Mouse (Mus musculus): ENCODE data around the gene Lrcol1. TPM values are rescaled to one million over a fixed set of nuclear protein-coding genes. Genes with fewer than 3 reads are reported as not detected.

The Lrcol1 gene
- polyA plus RNA-seq, 1 experiment from 2014 or later, result not detected

GRCm38 (mm10) chr5:110402557-110402956 lies 58.0 kb downstream of the Lrcol1 start:
- Histone ChIP-seq H3K4me1 (replicated peaks; ENCODE audit: control insufficient read depth, insufficient read depth, low read length) (peaks cover 14% of the 10 kb centered on the region), H3K27ac (no peak overlapping the region), H3K36me3 (replicated peaks; ENCODE audit: control insufficient read depth, insufficient read depth) (no peaks in the 10 kb centered on the region), H3K27me3 (ENCODE audit: control insufficient read depth, insufficient read depth, low read length) (no peaks in the 10 kb centered on the region), H3K9me3 (ENCODE audit: control insufficient read depth, low read length) (no peaks in the 10 kb centered on the region), H3K4me3 (replicated peaks; ENCODE audit: low read length) (no peak overlapping the region), H3K4me2 (replicated peaks) (no peak overlapping the region), H3K9ac (no peak overlapping the region)
- DNase-seq (ENCODE audit: low spot score) (no peak), ATAC-seq (ENCODE audit: low FRiP score) (no peak)
- WGBS, result 97% methylated on average over 2 of the region's 2 CpGs

- no peaks in the 10 kb centered on the region for H3K27me3 ChIP-seq (ENCODE audit: control insufficient read depth, insufficient read depth, low read length)
- no peaks in the 10 kb centered on the region for H3K9me3 ChIP-seq (ENCODE audit: control insufficient read depth, low read length)
- DNase-seq (ENCODE audit: low spot score), result no peak
- no peak overlapping the region for H3K9ac ChIP-seq
- 51% methylated on average over 3 of the region's 3 CpGs for WGBS
- no peak for ATAC-seq (ENCODE audit: low FRiP score)
- no peak overlapping the region for H3K4me3 ChIP-seq (replicated peaks; ENCODE audit: low read length)
- peaks cover 14% of the 10 kb centered on the region for H3K4me1 ChIP-seq (replicated peaks; ENCODE audit: control insufficient read depth, insufficient read depth, low read length)
- no peak overlapping the region for H3K27ac ChIP-seq
- no peaks in the 10 kb centered on the region for H3K36me3 ChIP-seq (replicated peaks; ENCODE audit: control insufficient read depth, insufficient read depth)
- no peak overlapping the region for H3K4me2 ChIP-seq (replicated peaks)
These were observed 59.4 kb downstream of the Lrcol1 start for GRCm38 (mm10) chr5:110403931-110404330.

Other genes with a start within 250 kb of the Lrcol1 start
- gene Plcxd1, start 244.8 kb upstream of the Lrcol1 start, polyA plus RNA-seq (2014; fragmentation: Nextera tagmentation; extraction: Ambion mirVana), result 1.7 and 3.2 TPM in 2 replicates
- 53.1 and 55.9 TPM in 2 replicates for gene Gtpbp6, start 236.5 kb upstream of the Lrcol1 start, polyA plus RNA-seq (2014; fragmentation: Nextera tagmentation; extraction: Ambion mirVana)
- 11.6 and 14.6 TPM in 2 replicates for gene Zfp605, start 234.6 kb upstream of the Lrcol1 start, polyA plus RNA-seq (2014; fragmentation: Nextera tagmentation; extraction: Ambion mirVana)
- gene Chfr, start 208.9 kb upstream of the Lrcol1 start, polyA plus RNA-seq (2014; fragmentation: Nextera tagmentation; extraction: Ambion mirVana), result 86.9 and 88.2 TPM in 2 replicates
- 28.2 and 30.6 TPM in 2 replicates for gene Golga3, start 168.0 kb upstream of the Lrcol1 start, polyA plus RNA-seq (2014; fragmentation: Nextera tagmentation; extraction: Ambion mirVana)
- gene Ankle2, start 113.7 kb upstream of the Lrcol1 start, polyA plus RNA-seq (2014; fragmentation: Nextera tagmentation; extraction: Ambion mirVana), result 26.1 and 27.8 TPM in 2 replicates
- 108 and 109 TPM in 2 replicates for gene Pgam5, start 74.8 kb upstream of the Lrcol1 start, polyA plus RNA-seq (2014; fragmentation: Nextera tagmentation; extraction: Ambion mirVana)
- gene Pxmp2, start 58.5 kb upstream of the Lrcol1 start, polyA plus RNA-seq (2014; fragmentation: Nextera tagmentation; extraction: Ambion mirVana), result 8.8 and 9.2 TPM in 2 replicates
- 8.2 and 9.8 TPM in 2 replicates for gene Pole, start 58.4 kb upstream of the Lrcol1 start, polyA plus RNA-seq (2014; fragmentation: Nextera tagmentation; extraction: Ambion mirVana)
- gene P2rx2, start 1.5 kb upstream of the Lrcol1 start, polyA plus RNA-seq (2014; fragmentation: Nextera tagmentation; extraction: Ambion mirVana), result 9.9 and 12.2 TPM in 2 replicates
- gene Fbrsl1, start 103.8 kb downstream of the Lrcol1 start, polyA plus RNA-seq (2014; fragmentation: Nextera tagmentation; extraction: Ambion mirVana), result 23.8 and 24.8 TPM in 2 replicates
- 23.9 and 26.9 TPM in 2 replicates for gene Galnt9, start 199.6 kb downstream of the Lrcol1 start, polyA plus RNA-seq (2014; fragmentation: Nextera tagmentation; extraction: Ambion mirVana)